Mouse (Mus musculus) layer of hippocampus, adult 2 months (tissue): ENCODE data around the gene Slc13a3. TPM values are rescaled to one million over a fixed set of nuclear protein-coding genes. Genes with fewer than 3 reads are reported as not detected.

Source experiments
- DNase-seq, 2 experiments: peaks; one replicate each; pipeline ENCODE4 v3.0.0; 2022; ENCODE audit warnings: low spot score in 2 of 2
- H3K27ac ChIP-seq: fragments of 200-600 bp; 2 replicates; pipeline ENCODE4 v1.8.1; 2022
- H3K4me3 ChIP-seq: fragments of 200-600 bp; 2 replicates; pipeline ENCODE4 v1.8.1; 2022; ENCODE audit warnings: mild to moderate bottlenecking
- CTCF ChIP-seq: fragments of 200-600 bp; conservative IDR thresholded peaks from 2 replicates; pipeline ENCODE4 v1.8.1; 2022; ENCODE audit warnings: antibody characterized with exemption, mild to moderate bottlenecking, moderate library complexity
- total RNA-seq, 2 experiments: library from RNA; stranded (reverse); gene quantifications; 2 replicates each; pipeline ENCODE4 v1.2.3; 2021

Slc13a3 gene
- total RNA-seq, 2 experiments from 2014 or later, result 8.7 to 11.3 TPM

GRCm38 (mm10) chr2:165364334-165365091 is 108.5 kb downstream of the Slc13a3 start:
- H3K4me3 ChIP-seq, result peak overlapping the region; percentile 32; the same call in 1 of the 2 replicates
- peak in 1 of 2 experiments; percentile 68 for DNase-seq
- peak; percentile 95 for TF ChIP-seq CTCF
- no peak overlapping the region for H3K27ac ChIP-seq

- peak; percentile 48 for TF ChIP-seq CTCF
- no peak for DNase-seq
- H3K27ac ChIP-seq, result no peak overlapping the region
- no peak overlapping the region for H3K4me3 ChIP-seq
Observed at GRCm38 (mm10) chr2:165363282-165363681, 109.7 kb downstream of the Slc13a3 start.

- DNase-seq, result peak; percentile 40 to 62
- TF ChIP-seq CTCF, result peak; percentile 86
- no peak overlapping the region for H3K27ac ChIP-seq
- H3K4me3 ChIP-seq, result no peak overlapping the region
Observed at GRCm38 (mm10) chr2:165360861-165361260, 112.2 kb downstream of the Slc13a3 start.

Other genes with a start within 250 kb of the Slc13a3 start
- 10 to 100 TPM; 13.8 to 15.4 TPM for gene Cdh22, start 238.4 kb downstream of the Slc13a3 start, total RNA-seq
- gene Slc35c2, start 185.4 kb downstream of the Slc13a3 start, total RNA-seq, result 10 to 100 TPM; 94.6 to 98.4 TPM
- 100 to 1,000 TPM; 200 to 202 TPM for gene Elmo2, start 146.8 kb downstream of the Slc13a3 start, total RNA-seq
- under 1 TPM in 1 of 2 experiments, not detected in 1; 0.20 TPM for gene Zfp663, start 104.5 kb downstream of the Slc13a3 start, total RNA-seq
- gene Zfp334, start 85.0 kb downstream of the Slc13a3 start, total RNA-seq, result 10 to 100 TPM; 14.0 to 15.3 TPM
- not detected for gene Ocstamp, start 72.8 kb downstream of the Slc13a3 start, total RNA-seq
- gene Trp53rka, start 20.1 kb upstream of the Slc13a3 start, total RNA-seq, result 10 to 100 TPM; 18.7 to 20.5 TPM
- under 1 TPM; 0.91 to 0.92 TPM for gene Slc2a10, start 30.6 kb upstream of the Slc13a3 start, total RNA-seq
- gene Eya2, start 121.8 kb upstream of the Slc13a3 start, total RNA-seq, result 1 to 10 TPM; 2.0 to 2.9 TPM